Mouse (Mus musculus) forebrain, embryonic 14.5 days (tissue): ENCODE measurements around the gene Tmem38b. TPM values are rescaled to one million over a fixed set of nuclear protein-coding genes. Genes with fewer than 3 reads are reported as not detected.
"Not testable (repeated sequence)": the region's sequence is repeated elsewhere in the genome, so short reads cannot be mapped to it uniquely, and the experiment has no call there.

Experiments used
- ATAC-seq: fragments of 200-750 bp; cut with Nextera tagmentation; 2 replicates; pipeline ENCODE4 v1.8.0; 2017; ENCODE audit warnings: mild to moderate bottlenecking, moderate library complexity
- DNase-seq: peaks from one replicate; pipeline ENCODE4 v3.0.0-alpha.2; 2015; ENCODE audit warnings: low spot score
- H3K27ac ChIP-seq: fragments of 300-500 bp; sonication (generic); 2 replicates; pipeline ENCODE4 v1.5.1; 2014; ENCODE audit warnings: low read depth, mild to moderate bottlenecking, control low read depth, low read length, moderate library complexity
- H3K27me3 ChIP-seq: fragments of 300-500 bp; sonication (generic); replicated peaks from 2 replicates; pipeline ENCODE4 v1.6.1; 2014; ENCODE audit warnings: low read length, control low read depth, mixed read lengths; ENCODE audit not compliant: control insufficient read depth, insufficient read depth
- H3K36me3 ChIP-seq: fragments of 300-500 bp; sonication (generic); 2 replicates; pipeline ENCODE4 v1.6.1; 2014; ENCODE audit warnings: low read length, control low read depth; ENCODE audit not compliant: control insufficient read depth, insufficient read depth
- H3K4me1 ChIP-seq: fragments of 300-500 bp; sonication (generic); 2 replicates; pipeline ENCODE4 v1.6.1; 2014; ENCODE audit warnings: antibody characterized with exemption, low read length, control low read depth; ENCODE audit not compliant: control insufficient read depth, insufficient read depth
- H3K4me2 ChIP-seq: fragments of 300-500 bp; sonication (generic); 2 replicates; pipeline ENCODE4 v1.6.1; 2014; ENCODE audit warnings: mild to moderate bottlenecking, control low read depth, low read length
- H3K4me3 ChIP-seq: fragments of 300-500 bp; sonication (generic); 2 replicates; pipeline ENCODE4 v1.5.1; 2014; ENCODE audit warnings: low read depth, low read length, control low read depth
- H3K9ac ChIP-seq: fragments of 300-500 bp; sonication (generic); 2 replicates; pipeline ENCODE4 v1.6.1; 2014; ENCODE audit warnings: mild to moderate bottlenecking, low read length, control low read depth, moderate library complexity
- H3K9me3 ChIP-seq: fragments of 300-500 bp; sonication (generic); replicated peaks from 2 replicates; pipeline ENCODE4 v1.6.1; 2016; ENCODE audit warnings: low read length, control low read depth, mixed read lengths; ENCODE audit not compliant: control insufficient read depth
- WGBS: fragments of 180-500 bp; shearing (Covaris S2); extraction: QIAGEN DNeasy Blood & Tissue Kit; methylation state at CpG from one replicate; pipeline ENCODE4 v1.1.7; 2014; 5-methylcytosine and 5-hydroxymethylcytosine counted together
- polyA plus RNA-seq: library from polyadenylated mRNA; unstranded; fragments of >200 nt; fragmentation: Nextera tagmentation; extraction: Ambion mirVana; gene quantifications from 2 replicates; pipeline ENCODE4 v1.2.1, GENCODE M21; 2014

The Tmem38b gene
- polyA plus RNA-seq, 1 experiment from 2014 or later: 7.0 TPM

- Histone ChIP-seq H3K36me3 (no peaks in the 10 kb centered on the region), H3K27me3 (no peaks in the 10 kb centered on the region), H3K4me1 (no peaks in the 10 kb centered on the region; the same call in 1 of the 2 replicates), H3K4me3 (no peak overlapping the region), H3K4me2 (no peak overlapping the region), H3K9ac (no peak overlapping the region), H3K27ac (no peak overlapping the region), H3K9me3 (no peaks in the 10 kb centered on the region)
- WGBS: 80% methylated on average over 2 of the region's 2 CpGs
- DNase-seq (no peak), ATAC-seq (no peak)
These were observed 30.1 kb upstream of the Tmem38b start for GRCm38 (mm10) chr4:53795706-53796105.

DNA sequence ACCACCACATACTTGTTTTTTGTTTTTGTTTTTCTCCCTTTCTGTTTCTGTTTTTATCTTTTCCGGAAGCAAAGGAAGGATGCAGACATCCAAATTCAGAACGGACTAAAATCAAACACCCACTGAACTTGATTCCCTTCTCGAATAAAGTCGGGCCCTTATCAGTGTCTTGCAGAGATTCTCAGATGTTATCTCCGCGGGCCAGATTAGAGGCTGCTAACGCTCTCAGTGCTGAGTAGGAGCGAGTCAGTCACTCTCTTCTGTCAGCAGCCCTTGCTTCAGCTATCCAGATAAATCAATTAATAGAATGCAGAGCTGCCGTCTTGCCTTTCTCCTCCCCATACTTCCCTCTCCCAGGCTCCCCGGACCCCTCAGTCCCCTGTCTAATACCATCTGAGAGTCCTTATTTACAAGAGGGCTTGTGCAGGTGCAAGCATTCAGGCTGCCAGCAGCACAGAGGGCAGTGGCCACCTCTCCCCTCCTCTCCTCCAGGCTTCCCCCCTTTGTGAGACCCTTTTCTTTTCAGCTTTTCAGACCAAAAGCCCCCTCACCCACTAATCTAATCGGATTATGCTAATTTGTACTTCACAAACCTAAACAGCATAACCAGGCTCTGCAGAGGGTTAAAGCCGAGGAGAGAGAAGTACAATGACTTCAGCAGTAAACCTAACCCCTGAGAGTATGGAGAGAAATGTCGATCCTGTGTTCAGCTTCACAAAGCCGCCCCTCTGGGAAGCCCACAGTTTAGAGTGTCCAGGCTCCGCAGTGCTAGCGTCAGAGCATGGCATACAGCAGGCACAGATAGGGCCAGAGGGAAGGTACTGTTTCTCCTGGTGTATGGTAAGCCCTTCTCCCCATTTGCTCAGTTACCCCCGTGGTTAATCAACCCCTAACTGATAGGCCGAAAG is 28.7 kb upstream of the Tmem38b start:
- Histone ChIP-seq H3K27ac (no peak overlapping the region), H3K27me3 (no peaks in the 10 kb centered on the region), H3K9ac (peak overlapping the region; percentile 2; the same call in 1 of the 2 replicates), H3K4me3 (no peak overlapping the region), H3K4me2 (peak overlapping the region; percentile 34), H3K4me1 (no peaks in the 10 kb centered on the region; the same call in 1 of the 2 replicates), H3K36me3 (no peaks in the 10 kb centered on the region), H3K9me3 (no peaks in the 10 kb centered on the region)
- 4% methylated on average over 18 of the region's 18 CpGs for WGBS
- DNase-seq (peak; percentile 61), ATAC-seq (peak; percentile 85)

DNA sequence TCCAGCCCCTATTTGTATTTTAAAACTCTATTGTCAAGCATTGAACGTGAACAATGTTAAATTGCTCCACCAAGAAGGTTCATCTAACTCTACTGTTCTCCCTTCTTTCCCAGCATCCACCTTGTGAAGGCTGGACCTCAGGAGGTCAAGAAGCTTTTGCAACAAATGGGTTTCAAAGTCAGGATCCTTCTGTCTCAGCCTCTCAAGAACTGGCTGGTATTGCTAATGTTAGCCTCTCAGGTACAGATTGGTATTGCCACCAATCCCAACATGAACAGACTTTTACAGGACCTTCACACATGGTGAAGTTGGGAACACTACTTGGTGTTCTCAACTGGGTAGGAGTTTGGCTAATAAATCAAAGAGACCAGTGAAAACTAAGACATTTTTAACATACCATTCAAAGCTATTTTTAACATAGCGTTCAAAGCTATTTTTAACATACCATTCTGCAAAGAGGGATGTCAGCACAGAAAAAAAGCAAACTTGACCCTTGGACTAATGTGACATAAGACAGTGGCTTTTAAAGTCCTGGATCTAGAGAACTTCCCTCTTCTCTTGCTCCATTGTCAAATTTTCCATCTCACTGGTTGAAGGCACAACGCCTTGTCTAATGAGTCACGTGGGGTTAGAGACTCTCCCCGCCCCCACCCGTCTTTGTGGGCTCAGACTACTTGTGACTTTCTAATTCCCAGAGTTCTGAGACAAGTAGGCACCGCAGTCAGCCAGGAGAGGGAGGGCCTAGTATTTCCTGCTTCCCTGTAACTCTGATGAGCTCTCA is 26.8 kb upstream of the Tmem38b start:
- ATAC-seq: no peak
- 29% methylated on average over 7 of the region's 7 CpGs for WGBS
- Histone ChIP-seq H3K36me3 (no peaks in the 10 kb centered on the region), H3K4me3 (no peak overlapping the region), H3K27ac (no peak overlapping the region), H3K27me3 (no peaks in the 10 kb centered on the region), H3K4me1 (no peaks in the 10 kb centered on the region; the same call in 1 of the 2 replicates), H3K9ac (no peak overlapping the region), H3K9me3 (no peaks in the 10 kb centered on the region), H3K4me2 (no peak overlapping the region)
- no peak for DNase-seq

DNA sequence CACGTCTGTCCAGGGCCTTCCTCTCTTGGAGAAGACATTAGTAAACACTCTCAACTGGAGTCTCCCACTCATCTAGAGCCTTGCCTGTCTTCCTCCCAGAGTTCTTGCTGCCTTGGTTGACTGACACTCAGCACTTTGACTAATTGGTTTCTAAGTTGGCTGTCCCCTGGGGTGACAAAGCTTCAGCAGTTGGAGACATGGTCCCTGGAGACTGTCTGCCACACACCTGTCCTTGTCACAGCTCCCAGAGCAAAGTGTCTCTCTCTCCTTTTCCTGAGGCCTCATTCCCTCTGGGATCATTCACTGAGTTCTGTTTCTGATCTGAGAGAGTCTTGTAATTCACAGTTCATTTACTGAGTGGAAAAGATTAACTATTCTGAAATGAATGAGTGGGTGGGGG is 26.1 kb upstream of the Tmem38b start:
- Histone ChIP-seq H3K36me3 (no peaks in the 10 kb centered on the region), H3K4me2 (no peak overlapping the region), H3K4me3 (no peak overlapping the region), H3K4me1 (no peaks in the 10 kb centered on the region; the same call in 1 of the 2 replicates), H3K9me3 (no peaks in the 10 kb centered on the region; the same call in 1 of the 2 replicates), H3K27me3 (no peaks in the 10 kb centered on the region), H3K27ac (no peak overlapping the region), H3K9ac (no peak overlapping the region)
- ATAC-seq (no peak), DNase-seq (no peak)
- 45% methylated on average over 1 of the region's 1 CpGs for WGBS

DNA sequence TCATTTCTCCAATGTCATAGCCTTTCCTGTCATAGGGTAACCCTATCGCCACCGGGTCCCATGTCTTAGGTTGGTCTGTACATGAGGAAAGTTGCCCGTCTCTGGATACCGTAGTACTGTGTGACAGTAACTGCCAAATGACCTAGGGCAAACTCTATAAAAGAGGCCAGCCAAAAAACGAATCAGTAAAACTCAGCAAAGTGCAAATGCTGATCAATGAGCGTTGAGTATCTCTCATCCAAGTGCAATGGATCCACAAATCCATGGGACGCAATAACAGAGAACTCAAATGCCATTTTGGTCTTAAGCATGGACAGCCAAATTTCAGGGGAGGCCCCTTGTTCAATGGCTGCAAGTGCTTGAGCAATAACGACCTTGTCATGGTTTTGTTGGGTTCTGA is 22.2 kb upstream of the Tmem38b start:
- H3K27ac ChIP-seq, H3K27me3 ChIP-seq, H3K9me3 ChIP-seq, H3K9ac ChIP-seq, H3K4me2 ChIP-seq, H3K36me3 ChIP-seq, H3K4me1 ChIP-seq, DNase-seq, H3K4me3 ChIP-seq, ATAC-seq: not testable (repeated sequence)
- 96% methylated on average over 7 of the region's 8 CpGs for WGBS

- not testable (repeated sequence) for H3K9ac ChIP-seq, H3K4me3 ChIP-seq, H3K27me3 ChIP-seq, H3K9me3 ChIP-seq, H3K36me3 ChIP-seq, ATAC-seq, H3K4me2 ChIP-seq, DNase-seq, H3K27ac ChIP-seq, H3K4me1 ChIP-seq
- WGBS: 85% methylated on average over 6 of the region's 6 CpGs
These were observed 19.4 kb upstream of the Tmem38b start for GRCm38 (mm10) chr4:53806428-53806827.

GRCm38 (mm10) chr4:53818320-53818719 is 7.5 kb upstream of the Tmem38b start:
- H3K4me2 ChIP-seq: no peak overlapping the region
- no peaks in the 10 kb centered on the region for H3K9me3 ChIP-seq
- 74% methylated on average over 5 of the region's 5 CpGs for WGBS
- H3K27me3 ChIP-seq: no peaks in the 10 kb centered on the region
- H3K27ac ChIP-seq: no peak overlapping the region
- DNase-seq (no peak), ATAC-seq (no peak)
- no peaks in the 10 kb centered on the region for H3K4me1 ChIP-seq
- H3K9ac ChIP-seq: no peak overlapping the region
- no peak overlapping the region for H3K4me3 ChIP-seq
- no peaks in the 10 kb centered on the region for H3K36me3 ChIP-seq

DNA sequence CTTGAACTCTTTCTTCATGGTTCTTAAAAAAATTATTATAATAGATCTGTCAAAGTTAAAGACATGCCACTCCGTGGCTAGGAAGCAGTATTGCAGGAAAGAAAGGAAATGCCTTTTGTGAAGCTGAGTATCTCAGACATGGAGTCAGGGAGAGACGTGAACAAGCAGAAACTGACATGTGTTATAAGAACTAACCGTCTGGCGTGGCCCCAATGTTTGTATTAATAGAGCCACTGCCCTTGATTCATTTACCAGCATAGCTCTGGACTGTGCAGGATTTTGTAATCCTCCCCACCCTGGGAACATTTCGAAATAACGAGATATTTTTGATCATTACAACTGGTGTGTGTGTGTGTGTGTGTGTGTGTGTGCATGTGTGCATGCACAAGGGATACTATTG is 2.1 kb upstream of the Tmem38b start:
- peak; percentile 34 for DNase-seq
- Histone ChIP-seq H3K27me3 (no peaks in the 10 kb centered on the region), H3K4me1 (no peaks in the 10 kb centered on the region), H3K27ac (no peak overlapping the region), H3K9ac (no peak overlapping the region), H3K4me2 (no peak overlapping the region), H3K4me3 (no peak overlapping the region), H3K9me3 (no peaks in the 10 kb centered on the region), H3K36me3 (no peaks in the 10 kb centered on the region)
- no peak for ATAC-seq
- WGBS: 42% methylated on average over 6 of the region's 6 CpGs

GRCm38 (mm10) chr4:53824831-53825230 is 1.0 kb upstream of the Tmem38b start:
- Histone ChIP-seq H3K9ac (no peak overlapping the region), H3K9me3 (no peaks in the 10 kb centered on the region), H3K27ac (no peak overlapping the region), H3K36me3 (no peaks in the 10 kb centered on the region), H3K4me2 (no peak overlapping the region), H3K27me3 (no peaks in the 10 kb centered on the region), H3K4me1 (no peaks in the 10 kb centered on the region), H3K4me3 (no peak overlapping the region)
- DNase-seq: no peak
- WGBS: 63% methylated on average over 4 of the region's 4 CpGs
- no peak for ATAC-seq
